Mouse (Mus musculus) myocyte (in vitro differentiated cells): ENCODE data around the gene Camk1d. TPM values are rescaled to one million over a fixed set of nuclear protein-coding genes. Genes with fewer than 3 reads are reported as not detected.
"Not testable (repeated sequence)": the region's sequence is repeated elsewhere in the genome, so short reads cannot be mapped to it uniquely, and the experiment has no call there.

Source experiments
- H3K27me3 ChIP-seq: one replicate; pipeline ENCODE4 v1.6.1; 2011; ENCODE audit not compliant: control insufficient read depth, insufficient read depth, insufficient read length
- H3K36me3 ChIP-seq: one replicate; pipeline ENCODE4 v1.6.1; 2011; ENCODE audit not compliant: control insufficient read depth, insufficient read depth
- H3K4me2 ChIP-seq: one replicate; pipeline ENCODE4 v1.6.1; 2011; ENCODE audit warnings: low read depth, control low read depth
- H3K4me3 ChIP-seq: one replicate; pipeline ENCODE4 v1.5.1; 2011; ENCODE audit warnings: mild to moderate bottlenecking, control low read depth, moderate library complexity
- H3K79me2 ChIP-seq: one replicate; pipeline ENCODE4 v1.6.1; 2011; ENCODE audit not compliant: control insufficient read depth, insufficient read depth
- H3ac ChIP-seq: one replicate; pipeline ENCODE4 v1.6.1; 2011; ENCODE audit not compliant: control insufficient read depth, insufficient read length
- CEBPB ChIP-seq: IDR thresholded peaks from 2 replicates; pipeline ENCODE4 v1.6.1; 2011; ENCODE audit warnings: mild to moderate bottlenecking, moderate library complexity; ENCODE audit not compliant: poor library complexity, insufficient read depth, severe bottlenecking
- E2F4 ChIP-seq: IDR thresholded peaks from one replicate; pipeline ENCODE4 v1.6.1; 2011; ENCODE audit warnings: mild to moderate bottlenecking, control low read depth, moderate library complexity; ENCODE audit not compliant: insufficient read depth
- MAX ChIP-seq: IDR thresholded peaks from one replicate; pipeline ENCODE4 v1.6.1; 2011; ENCODE audit warnings: low read depth, mild to moderate bottlenecking, control low read depth
- MYOD1 ChIP-seq, 3 experiments: IDR thresholded peaks; one replicate each; pipeline ENCODE4 v1.6.1; 2011; ENCODE audit warnings: control low read depth in 2 of 3, low read depth in 2 of 3, mild to moderate bottlenecking in 2 of 3, moderate library complexity in 1 of 3; ENCODE audit not compliant: insufficient read length in 2 of 3, control insufficient read depth in 1 of 3
- MYOG ChIP-seq, 3 experiments: IDR thresholded peaks; one replicate each; pipeline ENCODE4 v1.6.1; 2011; ENCODE audit warnings: control low read depth in 2 of 3, low read depth in 2 of 3, mild to moderate bottlenecking in 2 of 3; ENCODE audit not compliant: insufficient read length in 2 of 3, control insufficient read depth in 1 of 3, insufficient read depth in 1 of 3
- POLR2A ChIP-seq: IDR thresholded peaks from one replicate; pipeline ENCODE4 v1.6.1; 2011; ENCODE audit warnings: low read depth, mild to moderate bottlenecking, control low read depth, moderate library complexity; ENCODE audit not compliant: insufficient read length
- POLR2AphosphoS2 ChIP-seq: IDR thresholded peaks from one replicate; pipeline ENCODE4 v1.6.1; 2011; ENCODE audit warnings: low read depth, control low read depth; ENCODE audit not compliant: insufficient read length
- REST ChIP-seq: IDR thresholded peaks from one replicate; pipeline ENCODE4 v1.6.1; 2011; ENCODE audit warnings: mild to moderate bottlenecking, control low read depth, moderate library complexity; ENCODE audit not compliant: insufficient read depth, insufficient read length
- SRF ChIP-seq: IDR thresholded peaks from one replicate; pipeline ENCODE4 v1.6.1; 2011; ENCODE audit warnings: low read depth; ENCODE audit not compliant: control insufficient read depth, insufficient read length
- TCF12 ChIP-seq: IDR thresholded peaks from one replicate; pipeline ENCODE4 v1.6.1; 2011; ENCODE audit warnings: mild to moderate bottlenecking, control low read depth; ENCODE audit not compliant: poor library complexity, insufficient read depth, severe bottlenecking
- TCF3 ChIP-seq: IDR thresholded peaks from one replicate; pipeline ENCODE4 v1.6.1; 2011; ENCODE audit warnings: low read depth, control low read depth; ENCODE audit not compliant: insufficient read length
- USF1 ChIP-seq: IDR thresholded peaks from one replicate; pipeline ENCODE4 v1.6.1; 2011; ENCODE audit warnings: low read depth, mild to moderate bottlenecking, control low read depth, moderate library complexity
- polyA plus RNA-seq: library from polyadenylated mRNA; unstranded; fragments of >200 nt; fragmentation: generic; extraction: Trizol; gene quantifications from one replicate; pipeline ENCODE4 v1.2.1, GENCODE M21; 2012; ENCODE audit warnings: missing spikeins

Camk1d gene
- polyA plus RNA-seq, 1 experiment: 1.1 TPM

- H3K27me3 ChIP-seq: no peaks in the 10 kb centered on the region
- no peak overlapping the region for H3K4me3 ChIP-seq
- no peaks in the 10 kb centered on the region for H3K79me2 ChIP-seq
- H3ac ChIP-seq: no peak overlapping the region
- no peak for TF ChIP-seq MYOG (IDR thresholded peaks at IDR 0.05; ENCODE audit: control insufficient read depth in 1 of 3, insufficient read depth in 1 of 3, insufficient read length in 2 of 3, low read depth in 2 of 3)
- TF ChIP-seq MYOD1 (IDR thresholded peaks at IDR 0.05; ENCODE audit: control insufficient read depth in 1 of 3, insufficient read length in 2 of 3, low read depth in 2 of 3): no peak
- TF ChIP-seq POLR2A: no peak
- TF ChIP-seq TCF12: no peak
- TF ChIP-seq USF1: no peak
- TF ChIP-seq REST: no peak
- TF ChIP-seq MAX: no peak
- no peak for TF ChIP-seq CEBPB
- TF ChIP-seq TCF3: no peak
- TF ChIP-seq POLR2AphosphoS2: no peak
- no peaks in the 10 kb centered on the region for H3K36me3 ChIP-seq
- H3K4me2 ChIP-seq: no peak overlapping the region
These were observed 446.3 kb downstream of the Camk1d start for GRCm38 (mm10) chr2:5267980-5268379.

DNA sequence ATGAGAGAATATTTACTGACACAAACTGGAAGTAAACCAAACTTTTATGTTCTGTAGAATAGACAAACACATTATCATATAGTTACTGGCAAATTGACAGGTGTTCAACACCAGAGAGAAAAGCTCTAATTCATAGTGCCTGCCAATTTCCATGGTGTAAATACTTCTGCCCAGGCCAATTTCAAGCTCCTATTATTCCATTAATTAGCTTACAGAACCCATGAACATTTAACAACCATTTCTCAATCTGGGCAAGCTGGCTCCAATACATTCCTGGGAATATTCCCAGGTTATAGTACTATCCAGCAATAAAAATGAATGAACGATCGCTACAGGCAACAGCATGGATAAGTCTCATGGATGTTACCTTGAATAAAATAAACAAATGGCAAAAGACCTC is 452.0 kb downstream of the Camk1d start:
- no peak for TF ChIP-seq MYOD1 (IDR thresholded peaks at IDR 0.05; ENCODE audit: control insufficient read depth in 1 of 3, insufficient read length in 2 of 3, low read depth in 2 of 3)
- TF ChIP-seq MYOG (IDR thresholded peaks at IDR 0.05; ENCODE audit: control insufficient read depth in 1 of 3, insufficient read depth in 1 of 3, insufficient read length in 2 of 3, low read depth in 2 of 3): no peak
- TF ChIP-seq REST: no peak
- TF ChIP-seq USF1: no peak
- TF ChIP-seq POLR2A: no peak
- TF ChIP-seq E2F4: no peak
- no peak for TF ChIP-seq POLR2AphosphoS2
- TF ChIP-seq CEBPB: no peak
- no peak for TF ChIP-seq SRF
- TF ChIP-seq TCF12: no peak
- TF ChIP-seq MAX: no peak
- TF ChIP-seq TCF3: no peak

GRCm38 (mm10) chr2:5258250-5258649 is 456.1 kb downstream of the Camk1d start:
- Histone ChIP-seq H3ac (no peak overlapping the region), H3K4me2 (no peak overlapping the region), H3K4me3 (no peak overlapping the region), H3K36me3 (no peaks in the 10 kb centered on the region), H3K27me3 (no peaks in the 10 kb centered on the region), H3K79me2 (no peaks in the 10 kb centered on the region)
- TF ChIP-seq REST (no peak), E2F4 (no peak), TCF12 (no peak), POLR2A (no peak), TCF3 (no peak), CEBPB (no peak), MAX (no peak), USF1 (no peak), MYOG (IDR thresholded peaks at IDR 0.05; ENCODE audit: control insufficient read depth in 1 of 3, insufficient read depth in 1 of 3, insufficient read length in 2 of 3, low read depth in 2 of 3) (no peak), MYOD1 (IDR thresholded peaks at IDR 0.05; ENCODE audit: control insufficient read depth in 1 of 3, insufficient read length in 2 of 3, low read depth in 2 of 3) (no peak), SRF (no peak)

More for the DNA sequence above, 452.0 kb downstream of the Camk1d start:
- H3K79me2 ChIP-seq: no peaks in the 10 kb centered on the region
- no peak overlapping the region for H3K4me2 ChIP-seq
- no peaks in the 10 kb centered on the region for H3K27me3 ChIP-seq
- no peak overlapping the region for H3K4me3 ChIP-seq
- H3ac ChIP-seq: no peak overlapping the region
- no peaks in the 10 kb centered on the region for H3K36me3 ChIP-seq

- no peak overlapping the region for H3K4me2 ChIP-seq
- no peak for TF ChIP-seq TCF12
- no peak for TF ChIP-seq REST
- no peak for TF ChIP-seq USF1
- TF ChIP-seq E2F4: no peak
- TF ChIP-seq POLR2A: no peak
- TF ChIP-seq CEBPB: no peak
- no peak for TF ChIP-seq MYOG (IDR thresholded peaks at IDR 0.05; ENCODE audit: control insufficient read depth in 1 of 3, insufficient read depth in 1 of 3, insufficient read length in 2 of 3, low read depth in 2 of 3)
- TF ChIP-seq TCF3: no peak
- TF ChIP-seq SRF: no peak
- TF ChIP-seq MYOD1 (IDR thresholded peaks at IDR 0.05; ENCODE audit: control insufficient read depth in 1 of 3, insufficient read length in 2 of 3, low read depth in 2 of 3): no peak
- TF ChIP-seq POLR2AphosphoS2: no peak
- no peaks in the 10 kb centered on the region for H3K27me3 ChIP-seq
- no peak overlapping the region for H3K4me3 ChIP-seq
- H3K79me2 ChIP-seq: no peaks in the 10 kb centered on the region
- no peaks in the 10 kb centered on the region for H3K36me3 ChIP-seq
- H3ac ChIP-seq: no peak overlapping the region
These were observed 464.3 kb downstream of the Camk1d start for GRCm38 (mm10) chr2:5249969-5250368.

DNA sequence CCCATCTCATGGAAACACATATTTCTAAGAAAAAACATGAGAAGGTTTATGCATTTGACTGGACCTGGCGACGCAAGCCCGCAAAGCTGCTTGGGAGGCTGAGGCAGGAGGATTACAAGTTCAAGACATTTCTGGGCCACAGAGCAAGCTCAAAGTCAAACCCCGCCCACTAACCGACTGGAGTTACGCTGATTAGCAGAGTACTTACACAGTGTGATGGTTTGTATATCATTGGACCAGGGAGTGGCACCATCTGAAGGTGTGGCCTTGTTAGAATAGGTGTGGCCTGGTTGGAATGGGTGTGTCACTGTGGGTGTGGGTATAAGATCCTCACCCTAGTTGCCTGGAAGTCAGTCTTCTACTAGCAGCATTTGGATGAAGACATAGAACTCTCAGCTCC is 465.1 kb downstream of the Camk1d start:
- not testable (repeated sequence) for H3K4me2 ChIP-seq, H3ac ChIP-seq, H3K36me3 ChIP-seq, H3K4me3 ChIP-seq, H3K79me2 ChIP-seq, H3K27me3 ChIP-seq

Other genes with a start within 250 kb of the Camk1d start
- gene Nudt5, start 130.5 kb upstream of the Camk1d start, polyA plus RNA-seq: 38.1 TPM
- 102 TPM for gene Cdc123, start 130.6 kb upstream of the Camk1d start, polyA plus RNA-seq
- 0.24 TPM for gene Gm13199, start 148.4 kb upstream of the Camk1d start, polyA plus RNA-seq
- 28.2 TPM for gene Sec61a2, start 180.9 kb upstream of the Camk1d start, polyA plus RNA-seq
- gene Dhtkd1, start 228.3 kb upstream of the Camk1d start, polyA plus RNA-seq: 0.12 TPM
- gene Upf2, start 237.0 kb upstream of the Camk1d start, polyA plus RNA-seq: 3.8 TPM